Mouse (Mus musculus) hindbrain, embryonic 15.5 days (tissue): ENCODE data around the gene Psmd13. TPM values are rescaled to one million over a fixed set of nuclear protein-coding genes. Genes with fewer than 3 reads are reported as not detected.

Source experiments
- ATAC-seq: fragments of 200-750 bp; cut with Nextera tagmentation; 2 replicates; pipeline ENCODE4 v1.8.0; 2017; ENCODE audit warnings: low read depth, moderate number of reproducible peaks, moderate TSS enrichment; ENCODE audit not compliant: low FRiP score
- H3K27ac ChIP-seq: fragments of 300-500 bp; sonication (generic); replicated peaks from 2 replicates; pipeline ENCODE4 v1.5.1; 2015; ENCODE audit warnings: mild to moderate bottlenecking, inconsistent platforms
- H3K27me3 ChIP-seq: fragments of 300-500 bp; sonication (generic); 2 replicates; pipeline ENCODE4 v1.6.1; 2015; ENCODE audit warnings: control low read depth, inconsistent platforms
- H3K36me3 ChIP-seq: fragments of 300-500 bp; sonication (generic); 2 replicates; pipeline ENCODE4 v1.6.1; 2015; ENCODE audit warnings: control low read depth, inconsistent platforms
- H3K4me1 ChIP-seq: fragments of 300-500 bp; sonication (generic); replicated peaks from 2 replicates; pipeline ENCODE4 v1.6.1; 2015; ENCODE audit warnings: control low read depth, inconsistent platforms
- H3K4me2 ChIP-seq: fragments of 300-500 bp; sonication (generic); 2 replicates; pipeline ENCODE4 v1.6.1; 2015; ENCODE audit warnings: moderate library complexity, mild to moderate bottlenecking, inconsistent platforms
- H3K4me3 ChIP-seq: fragments of 300-500 bp; sonication (generic); 2 replicates; pipeline ENCODE4 v1.5.1; 2015; ENCODE audit warnings: mild to moderate bottlenecking, inconsistent platforms
- H3K9ac ChIP-seq: fragments of 300-500 bp; sonication (generic); 2 replicates; pipeline ENCODE4 v1.6.1; 2015; ENCODE audit warnings: inconsistent platforms
- H3K9me3 ChIP-seq: fragments of 300-500 bp; sonication (generic); 2 replicates; pipeline ENCODE4 v1.6.1; 2016; ENCODE audit warnings: control low read depth, inconsistent platforms
- WGBS: fragments of 180-500 bp; shearing (Covaris S2); methylation state at CpG from one replicate; pipeline ENCODE4 v1.1.7; 2015; 5-methylcytosine and 5-hydroxymethylcytosine counted together
- polyA plus RNA-seq: library from polyadenylated mRNA; unstranded; fragments of >200 nt; fragmentation: Nextera tagmentation; extraction: Ambion mirVana; gene quantifications from 2 replicates; pipeline ENCODE4 v1.2.1, GENCODE M21; 2015

The Psmd13 gene
- polyA plus RNA-seq, 1 experiment from 2014 or later: 259 TPM

DNA sequence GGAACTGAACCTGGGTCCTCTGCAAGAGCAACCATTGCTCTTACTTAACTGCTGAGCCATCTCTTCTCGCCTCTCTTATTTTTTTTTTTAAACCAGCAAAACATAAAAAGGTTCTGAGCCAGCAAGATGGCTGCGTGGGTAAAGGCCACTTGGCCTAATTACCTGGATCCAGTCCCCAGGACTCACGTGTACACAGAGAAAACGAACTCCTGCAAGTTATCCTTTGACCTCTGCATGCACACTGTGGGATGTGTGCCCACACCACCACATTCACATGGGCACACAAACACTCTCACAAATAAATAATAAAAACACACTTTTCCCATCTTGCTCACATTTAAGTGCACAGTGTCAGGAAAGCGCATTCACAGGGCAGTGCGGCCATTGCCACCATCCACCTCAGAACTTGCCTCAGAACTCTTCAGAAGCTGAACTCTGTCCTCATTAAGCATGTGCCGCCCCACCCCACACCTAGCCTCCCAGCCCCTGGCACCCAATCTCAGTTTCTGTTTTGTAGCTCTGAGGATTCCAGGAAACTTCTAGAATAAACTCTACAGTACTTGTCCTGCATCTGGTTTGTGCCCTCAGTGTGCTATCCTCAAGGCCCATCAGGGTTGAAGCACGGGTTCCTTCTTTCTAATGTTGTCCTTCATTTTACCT lies 32.4 kb downstream of the Psmd13 start:
- Histone ChIP-seq H3K36me3 (no peaks in the 10 kb centered on the region), H3K9ac (no peak overlapping the region), H3K27me3 (peaks cover 9% of the 10 kb centered on the region), H3K4me1 (no peaks in the 10 kb centered on the region), H3K27ac (no peak overlapping the region), H3K9me3 (no peaks in the 10 kb centered on the region), H3K4me3 (no peak overlapping the region), H3K4me2 (no peak overlapping the region)
- no peak for ATAC-seq
- WGBS: 87% methylated on average over 8 of the region's 8 CpGs

DNA sequence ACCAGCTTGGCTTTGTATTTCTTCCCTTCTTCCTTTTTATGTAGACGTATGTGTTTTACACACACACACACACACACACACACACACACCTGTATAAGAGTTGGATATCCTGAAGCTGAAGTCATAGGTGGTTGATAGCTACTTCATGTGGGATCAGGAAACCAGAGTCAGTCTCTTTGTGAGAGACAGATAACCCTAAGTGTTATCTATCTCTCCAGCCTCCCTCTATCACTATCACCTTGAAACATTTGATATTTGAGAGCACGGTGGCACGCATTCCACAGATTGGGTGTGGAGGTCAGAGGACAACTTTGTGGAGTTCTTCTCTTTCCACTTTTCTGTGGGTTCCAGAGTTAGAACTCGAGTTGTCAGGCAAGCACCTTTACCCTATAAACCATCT lies 38.1 kb downstream of the Psmd13 start:
- ATAC-seq: no peak
- H3K36me3 ChIP-seq: no peaks in the 10 kb centered on the region
- WGBS: 75% methylated on average over 4 of the region's 4 CpGs
- no peak overlapping the region for H3K9ac ChIP-seq
- peaks cover 64% of the 10 kb centered on the region for H3K27me3 ChIP-seq
- no peaks in the 10 kb centered on the region for H3K9me3 ChIP-seq
- H3K27ac ChIP-seq: no peak overlapping the region
- H3K4me1 ChIP-seq: peaks cover 18% of the 10 kb centered on the region
- H3K4me2 ChIP-seq: no peak overlapping the region
- no peak overlapping the region for H3K4me3 ChIP-seq

DNA sequence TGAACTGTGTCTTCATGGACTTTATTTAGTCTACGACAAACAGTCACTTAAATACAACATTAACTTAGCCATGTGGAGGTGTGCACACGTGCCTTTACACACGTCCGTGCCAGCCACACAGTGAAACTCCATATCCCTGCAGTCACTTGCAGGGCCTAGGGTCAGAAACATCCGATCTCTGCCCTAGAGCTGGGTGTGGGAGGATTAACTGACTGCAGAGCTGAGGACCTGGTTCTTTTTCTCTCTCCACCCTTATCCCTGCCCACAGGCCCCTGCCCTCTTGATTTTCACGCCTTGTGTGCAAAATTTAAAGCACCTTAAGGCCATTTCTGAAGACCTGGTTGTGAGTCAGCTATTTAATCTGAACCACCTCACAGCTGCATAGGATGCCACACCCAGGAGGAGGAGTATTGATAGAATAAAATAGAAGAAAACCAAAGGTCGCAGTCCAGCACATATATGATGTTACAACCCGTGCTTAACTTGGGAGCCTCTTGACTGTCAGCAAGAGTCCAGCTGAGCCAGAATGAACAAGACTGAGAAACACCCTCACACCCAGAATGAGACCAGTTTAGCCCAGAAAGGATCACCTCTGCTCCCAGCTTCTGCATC lies 38.8 kb downstream of the Psmd13 start, which contains the start of gene Nlrp6:
Gene Nlrp6 (plus strand): TSS at position 485 of the 612 bp plus-strand sequence.
- H3K4me3 ChIP-seq: peak within 1 kb of the TSS; percentile 51; the same call in 1 of the 2 replicates
- no peak within 1 kb of the TSS for H3K9ac ChIP-seq
- ATAC-seq: no peak
- H3K36me3 ChIP-seq: no peaks in the 10 kb centered on the region
- peaks cover 71% of the 10 kb centered on the region for H3K27me3 ChIP-seq
- H3K27ac ChIP-seq: no peak within 1 kb of the TSS
- WGBS: 80% methylated on average over 8 of the region's 8 CpGs
- H3K4me2 ChIP-seq: peak within 1 kb of the TSS; percentile 99
- peaks cover 18% of the 10 kb centered on the region for H3K4me1 ChIP-seq
- H3K9me3 ChIP-seq: no peaks in the 10 kb centered on the region

- Histone ChIP-seq H3K9me3 (no peaks in the 10 kb centered on the region), H3K4me3 (peak overlapping the region; percentile 51), H3K4me2 (peak overlapping the region; percentile 99), H3K27me3 (peaks cover 71% of the 10 kb centered on the region), H3K27ac (no peak overlapping the region), H3K36me3 (no peaks in the 10 kb centered on the region), H3K4me1 (peaks cover 18% of the 10 kb centered on the region), H3K9ac (no peak overlapping the region)
- ATAC-seq: no peak
- 33% methylated on average over 22 of the region's 22 CpGs for WGBS
These were observed 39.6 kb downstream of the Psmd13 start for GRCm38 (mm10) chr7:140921225-140921975.

DNA sequence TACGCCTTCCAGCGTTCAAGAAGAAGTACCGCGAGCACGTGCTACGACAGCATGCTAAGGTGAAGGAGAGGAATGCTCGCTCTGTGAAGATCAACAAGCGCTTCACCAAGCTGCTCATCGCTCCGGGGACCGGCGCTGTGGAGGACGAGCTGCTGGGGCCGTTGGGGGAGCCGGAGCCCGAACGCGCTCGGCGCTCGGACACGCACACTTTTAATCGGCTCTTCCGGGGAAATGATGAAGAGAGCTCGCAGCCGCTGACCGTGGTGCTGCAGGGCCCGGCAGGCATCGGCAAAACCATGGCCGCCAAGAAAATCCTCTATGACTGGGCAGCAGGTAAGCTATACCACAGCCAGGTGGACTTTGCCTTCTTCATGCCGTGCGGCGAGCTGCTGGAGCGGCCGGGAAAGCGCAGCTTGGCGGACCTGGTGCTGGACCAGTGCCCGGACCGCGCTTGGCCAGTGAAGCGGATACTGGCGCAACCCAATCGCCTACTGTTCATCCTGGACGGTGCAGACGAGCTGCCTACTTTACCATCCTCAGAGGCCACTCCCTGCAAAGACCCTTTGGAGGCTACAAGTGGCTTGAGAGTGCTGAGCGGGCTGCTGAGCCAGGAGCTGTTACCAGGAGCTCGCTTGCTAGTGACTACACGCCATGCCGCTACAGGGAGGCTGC lies 40.8 kb downstream of the Psmd13 start:
- peaks cover 71% of the 10 kb centered on the region for H3K27me3 ChIP-seq
- peak; percentile 76 for ATAC-seq

DNA sequence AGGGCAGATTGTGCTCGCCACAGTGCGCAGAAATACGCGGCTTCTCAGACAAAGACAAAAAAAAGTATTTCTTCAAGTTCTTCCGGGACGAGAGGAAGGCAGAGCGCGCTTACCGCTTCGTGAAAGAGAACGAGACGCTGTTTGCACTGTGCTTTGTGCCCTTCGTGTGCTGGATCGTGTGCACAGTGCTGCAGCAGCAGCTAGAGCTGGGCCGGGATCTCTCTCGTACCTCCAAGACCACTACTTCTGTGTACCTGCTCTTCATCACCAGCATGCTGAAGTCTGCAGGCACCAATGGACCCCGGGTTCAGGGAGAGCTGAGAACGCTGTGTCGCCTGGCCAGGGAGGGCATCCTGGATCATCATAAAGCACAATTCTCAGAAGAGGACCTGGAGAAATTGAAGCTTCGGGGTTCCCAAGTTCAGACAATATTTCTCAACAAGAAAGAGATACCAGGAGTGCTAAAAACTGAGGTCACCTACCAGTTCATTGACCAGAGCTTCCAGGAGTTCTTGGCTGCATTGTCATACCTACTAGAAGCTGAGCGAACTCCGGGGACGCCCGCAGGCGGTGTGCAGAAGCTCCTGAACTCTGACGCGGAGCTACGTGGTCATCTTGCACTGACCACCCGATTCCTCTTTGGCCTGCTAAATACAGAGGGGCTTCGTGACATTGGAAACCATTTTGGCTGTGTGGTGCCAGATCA lies 41.5 kb downstream of the Psmd13 start:
- no peak for ATAC-seq
- WGBS: 21% methylated on average over 30 of the region's 30 CpGs

More for the DNA sequence above, 40.8 kb downstream of the Psmd13 start:
- H3K27ac ChIP-seq: no peak overlapping the region
- no peaks in the 10 kb centered on the region for H3K36me3 ChIP-seq
- H3K4me1 ChIP-seq: peaks cover 18% of the 10 kb centered on the region
- peak overlapping the region; percentile 99 for H3K4me2 ChIP-seq
- no peaks in the 10 kb centered on the region for H3K9me3 ChIP-seq
- H3K9ac ChIP-seq: peak overlapping the region; percentile 42
- H3K4me3 ChIP-seq: peak overlapping the region; percentile 51
- under 1% methylated on average over 49 of the region's 49 CpGs for WGBS

GRCm38 (mm10) chr7:140927181-140927580 lies 45.4 kb downstream of the Psmd13 start:
- Histone ChIP-seq H3K36me3 (no peaks in the 10 kb centered on the region), H3K4me3 (no peak overlapping the region), H3K4me1 (peaks cover 14% of the 10 kb centered on the region), H3K27ac (no peak overlapping the region), H3K9me3 (no peaks in the 10 kb centered on the region), H3K27me3 (peaks cover 34% of the 10 kb centered on the region), H3K4me2 (no peak overlapping the region), H3K9ac (no peak overlapping the region)
- 88% methylated on average over 6 of the region's 6 CpGs for WGBS
- no peak for ATAC-seq

More for the DNA sequence above, 41.5 kb downstream of the Psmd13 start:
- H3K27me3 ChIP-seq: peaks cover 68% of the 10 kb centered on the region
- H3K9ac ChIP-seq: peak overlapping the region; percentile 42
- H3K27ac ChIP-seq: no peak overlapping the region
- no peaks in the 10 kb centered on the region for H3K9me3 ChIP-seq
- peak overlapping the region; percentile 99 for H3K4me2 ChIP-seq
- H3K4me1 ChIP-seq: peaks cover 18% of the 10 kb centered on the region
- no peaks in the 10 kb centered on the region for H3K36me3 ChIP-seq
- H3K4me3 ChIP-seq: peak overlapping the region; percentile 51

- WGBS: 45% methylated on average over 3 of the region's 3 CpGs
- Histone ChIP-seq H3K4me1 (peaks cover 19% of the 10 kb centered on the region), H3K4me3 (no peak overlapping the region), H3K27me3 (0 out of 2 replicates have a peak, but pooled peaks cover 4% of the 10 kb centered on the region), H3K9me3 (no peaks in the 10 kb centered on the region), H3K36me3 (no peaks in the 10 kb centered on the region), H3K27ac (no peak overlapping the region), H3K9ac (no peak overlapping the region), H3K4me2 (no peak overlapping the region)
- no peak for ATAC-seq
These were observed 56.7 kb downstream of the Psmd13 start for GRCm38 (mm10) chr7:140938436-140938835.

DNA sequence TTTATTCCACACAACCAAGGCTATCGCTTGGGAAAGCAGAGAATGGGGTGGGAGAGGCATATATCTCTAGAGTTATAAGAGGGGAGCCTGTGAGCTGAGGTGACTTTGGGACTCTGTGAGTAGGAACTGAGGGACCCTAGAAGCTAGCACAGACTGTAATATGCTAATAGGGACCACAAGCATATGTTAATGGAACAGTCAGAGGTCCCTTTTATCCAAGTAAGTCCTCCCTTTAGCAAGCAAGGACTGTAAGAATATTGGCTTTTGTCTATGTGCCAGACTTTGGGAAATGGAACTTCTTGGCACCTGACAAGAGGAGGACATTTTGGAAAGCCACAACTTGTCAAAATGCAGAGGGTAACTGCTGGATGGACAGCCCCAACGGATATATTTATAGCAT lies 57.1 kb downstream of the Psmd13 start:
- ATAC-seq: no peak
- Histone ChIP-seq H3K27ac (no peak overlapping the region), H3K36me3 (no peaks in the 10 kb centered on the region), H3K4me2 (no peak overlapping the region), H3K27me3 (0 out of 2 replicates have a peak, but pooled peaks cover 4% of the 10 kb centered on the region), H3K4me1 (peaks cover 19% of the 10 kb centered on the region), H3K9me3 (no peaks in the 10 kb centered on the region), H3K9ac (no peak overlapping the region), H3K4me3 (no peak overlapping the region)
- WGBS: 29% methylated on average over 2 of the region's 2 CpGs

DNA sequence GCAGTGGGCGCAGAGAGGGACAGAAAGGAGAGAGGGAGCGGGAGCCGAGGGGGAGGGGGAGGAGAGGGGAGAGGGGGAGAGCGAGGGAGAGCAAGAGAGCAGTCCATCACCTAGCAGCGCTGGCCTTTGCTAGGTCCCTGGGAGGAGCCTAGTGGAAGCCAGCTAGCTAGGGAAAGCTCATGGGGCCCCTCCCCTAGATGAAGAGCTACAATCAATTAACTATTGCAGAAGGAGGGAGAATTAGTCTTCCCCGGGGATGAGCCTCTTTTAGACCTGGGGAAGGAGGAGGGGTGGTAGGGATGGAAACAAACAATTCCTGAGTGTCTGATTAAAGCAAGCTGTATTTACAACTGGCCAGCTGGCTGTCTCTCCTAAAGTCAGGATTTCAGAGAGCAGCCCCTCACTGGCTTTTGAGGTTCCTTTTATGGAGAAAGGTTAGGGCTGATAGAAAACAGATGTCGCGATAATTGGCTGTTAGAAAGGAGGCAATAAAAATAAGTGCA lies 58.0 kb downstream of the Psmd13 start:
- ATAC-seq: no peak

More for the DNA sequence above, 58.0 kb downstream of the Psmd13 start:
- Histone ChIP-seq H3K4me3 (no peak overlapping the region), H3K27me3 (0 out of 2 replicates have a peak, but pooled peaks cover 4% of the 10 kb centered on the region), H3K27ac (no peak overlapping the region), H3K4me1 (peaks cover 19% of the 10 kb centered on the region), H3K36me3 (no peaks in the 10 kb centered on the region), H3K9me3 (no peaks in the 10 kb centered on the region), H3K9ac (no peak overlapping the region), H3K4me2 (peak overlapping the region; percentile 16; the same call in 1 of the 2 replicates)
- 14% methylated on average over 8 of the region's 8 CpGs for WGBS
